16 mouse cellular contexts compared by ENCODE assay signal in the genomic region with DNA sequence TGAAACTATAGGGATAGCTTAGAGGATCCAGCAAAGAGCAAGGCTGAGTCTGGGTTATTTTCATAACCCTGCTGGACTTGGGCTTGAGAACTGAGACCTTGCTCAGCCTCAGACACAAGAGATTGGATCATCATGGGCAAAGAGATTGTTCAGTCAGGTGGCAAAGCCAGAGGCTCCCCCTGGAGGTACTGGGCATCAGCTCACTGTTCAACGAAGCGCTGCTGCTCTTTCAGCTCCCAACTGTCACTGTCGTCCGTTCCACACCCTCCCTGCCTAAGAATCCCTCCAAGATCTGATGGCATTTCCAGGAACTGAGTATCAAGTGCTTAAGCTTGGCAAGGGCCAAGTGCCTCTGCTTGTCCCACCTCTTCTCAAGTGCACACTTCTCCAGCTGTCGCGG. TPM values are rescaled to one million over a fixed set of nuclear protein-coding genes. Genes with fewer than 3 reads are reported as not detected.
A peak's percentile ranks its signal among the peaks of the same experiment; 100 is the strongest.
DNase-seq lines count a peak whose midpoint lies in the region; ATAC-seq and TF ChIP-seq lines count a peak whose summit lies in the region.
"Had no signal": no experiment of that assay in that cellular context is flagged by ENCODE, and none has a peak within 500 bp of the region (broad histone marks: within the 10 kb centered on the region; RNA-seq: fewer than 3 reads in every experiment).

No protein-coding gene starts in this region.

- DNase-seq in cerebellum, postnatal 14 days: peak; percentile 49 to 59
- no peak for DNase-seq in cerebellum, adult 9-10 months
- peak; percentile 41 for DNase-seq in kidney, adult 9 months
- no peak for DNase-seq in midbrain, postnatal 0 days (ENCODE audit: low spot score)
- no peak for DNase-seq in midbrain, embryonic 11.5 days (ENCODE audit: low spot score, missing footprints)
- DNase-seq in retina, postnatal 1 day: peak; percentile 40
- DNase-seq in spleen, postnatal 10 days (ENCODE audit: low spot score in 2 of 2): no peak
- DNase-seq: adrenal gland, adult 8-10 months; B cell, adult 2 months; right cerebral cortex, adult 18-20 months had no signal

- 50% methylated on average over 6 of the region's 6 CpGs for WGBS in kidney, embryonic 14.5 days
- WGBS in midbrain, postnatal 0 days: 53% methylated on average over 6 of the region's 6 CpGs
- 52% methylated on average over 6 of the region's 6 CpGs for WGBS in midbrain, embryonic 11.5 days

- H3K36me3 ChIP-seq in kidney, embryonic 14.5 days (ENCODE audit: control insufficient read depth, insufficient read depth, low read length): no peaks in the 10 kb centered on the region
- H3K36me3 ChIP-seq in midbrain, postnatal 0 days (ENCODE audit: insufficient read depth, low read length): no peaks in the 10 kb centered on the region
- H3K36me3 ChIP-seq in midbrain, embryonic 11.5 days (ENCODE audit: control insufficient read depth, insufficient read depth, low read length): no peaks in the 10 kb centered on the region
- H3K36me3 ChIP-seq: midbrain, embryonic 10.5 days had no signal

- H3K9me3 ChIP-seq in kidney, embryonic 14.5 days (ENCODE audit: control insufficient read depth, low read length): no peaks in the 10 kb centered on the region
- no peaks in the 10 kb centered on the region for H3K9me3 ChIP-seq in midbrain, postnatal 0 days (ENCODE audit: low read length)
- H3K9me3 ChIP-seq in midbrain, embryonic 11.5 days (ENCODE audit: control insufficient read depth, low read length): no peaks in the 10 kb centered on the region
- H3K9me3 ChIP-seq: midbrain, embryonic 10.5 days had no signal

- peak; percentile 12; the same call in 1 of the 2 replicates for TF ChIP-seq CTCF in midbrain, postnatal 0 days (IDR thresholded peaks at IDR 0.05)

- no peak overlapping the region for H3K9ac ChIP-seq in kidney, embryonic 14.5 days (ENCODE audit: low read depth, low read length)
- H3K9ac ChIP-seq in midbrain, postnatal 0 days (replicated peaks; ENCODE audit: low read length, poor library complexity, severe bottlenecking): no peak overlapping the region
- H3K9ac ChIP-seq in midbrain, embryonic 11.5 days (ENCODE audit: low read length): no peak overlapping the region

- no peaks in the 10 kb centered on the region for H3K4me1 ChIP-seq in kidney, embryonic 14.5 days (ENCODE audit: control insufficient read depth, insufficient read depth, low read length)
- no peaks in the 10 kb centered on the region for H3K4me1 ChIP-seq in midbrain, postnatal 0 days (ENCODE audit: insufficient read depth, low read length)
- H3K4me1 ChIP-seq in midbrain, embryonic 11.5 days (ENCODE audit: control insufficient read depth, insufficient read depth, low read length): no peaks in the 10 kb centered on the region
- H3K4me1 ChIP-seq: midbrain, embryonic 10.5 days had no signal

- H3K27ac ChIP-seq in kidney, embryonic 14.5 days (ENCODE audit: low read depth, low read length): no peak overlapping the region
- no peak overlapping the region for H3K27ac ChIP-seq in midbrain, postnatal 0 days (ENCODE audit: low read depth, low read length)
- H3K27ac ChIP-seq in midbrain, embryonic 11.5 days (ENCODE audit: low read depth, low read length): no peak overlapping the region
- H3K27ac ChIP-seq: midbrain, embryonic 10.5 days had no signal

- H3K4me2 ChIP-seq in kidney, embryonic 14.5 days (replicated peaks; ENCODE audit: low read depth, low read length): no peak overlapping the region
- no peak overlapping the region for H3K4me2 ChIP-seq in midbrain, postnatal 0 days (ENCODE audit: low read depth, low read length, poor library complexity, severe bottlenecking)
- H3K4me2 ChIP-seq in midbrain, embryonic 11.5 days: no peak overlapping the region

- no peak for ATAC-seq in kidney, embryonic 14.5 days (ENCODE audit: low FRiP score, low TSS enrichment)
- no peak for ATAC-seq in midbrain, postnatal 0 days (ENCODE audit: low FRiP score)
- no peak for ATAC-seq in midbrain, embryonic 11.5 days (ENCODE audit: low FRiP score)
- ATAC-seq: inflammation-experienced regulatory T-cells, adult 6 months had no signal

- no peak overlapping the region for H3K4me3 ChIP-seq in kidney, embryonic 14.5 days (ENCODE audit: low read length)
- no peak overlapping the region for H3K4me3 ChIP-seq in midbrain, postnatal 0 days (ENCODE audit: low read depth, low read length)
- no peak overlapping the region for H3K4me3 ChIP-seq in midbrain, embryonic 11.5 days (ENCODE audit: low read depth, low read length)
- H3K4me3 ChIP-seq: midbrain, embryonic 10.5 days had no signal

- H3K27me3 ChIP-seq in kidney, embryonic 14.5 days (ENCODE audit: control insufficient read depth, insufficient read depth, low read length): no peaks in the 10 kb centered on the region
- H3K27me3 ChIP-seq in midbrain, postnatal 0 days (ENCODE audit: insufficient read depth, low read length): no peaks in the 10 kb centered on the region
- H3K27me3 ChIP-seq in midbrain, embryonic 11.5 days (ENCODE audit: control insufficient read depth, insufficient read depth, low read length): no peaks in the 10 kb centered on the region

RNA-seq across cellular contexts. Expression of a gene that starts 7.2 kb away (rescaled TPM):
- not detected in 2 replicates for polyA plus RNA-seq in kidney, embryonic 14.5 days (2014; fragmentation: Nextera tagmentation; extraction: Ambion mirVana)
- total RNA-seq in midbrain, postnatal 0 days (2014; rRNA removed): not detected in 2 replicates
- polyA plus RNA-seq in midbrain, postnatal 0 days (2015; fragmentation: Nextera tagmentation; extraction: Ambion mirVana): not detected in 2 replicates
- polyA plus RNA-seq in midbrain, embryonic 11.5 days (2014; fragmentation: Nextera tagmentation; extraction: Ambion mirVana): 0.08 TPM in 1 of 2 replicates, not detected in the other
- total RNA-seq: adrenal gland, adult 8-10 months; heart, postnatal 14 days; layer of hippocampus, postnatal 25 days had no signal
- polyA plus RNA-seq: inflammation-experienced regulatory T-cells, adult 6 months; stomach, embryonic 14.5 days had no signal

RNA-seq across cellular contexts. Expression of a gene that starts 20.3 kb away (rescaled TPM):
- polyA plus RNA-seq in kidney, embryonic 14.5 days (2014; fragmentation: Nextera tagmentation; extraction: Ambion mirVana): not detected in 2 replicates
- total RNA-seq in midbrain, postnatal 0 days (2014; rRNA removed): not detected in 2 replicates
- polyA plus RNA-seq in midbrain, postnatal 0 days (2015; fragmentation: Nextera tagmentation; extraction: Ambion mirVana): not detected in 2 replicates
- polyA plus RNA-seq in midbrain, embryonic 11.5 days (2014; fragmentation: Nextera tagmentation; extraction: Ambion mirVana): not detected in 2 replicates
- total RNA-seq: adrenal gland, adult 8-10 months; heart, postnatal 14 days; layer of hippocampus, postnatal 25 days had no signal
- polyA plus RNA-seq: inflammation-experienced regulatory T-cells, adult 6 months; midbrain, embryonic 10.5 days; stomach, embryonic 14.5 days had no signal

RNA-seq across cellular contexts. Expression of a gene that starts 21.3 kb away (rescaled TPM):
- polyA plus RNA-seq in kidney, embryonic 14.5 days (2014; fragmentation: Nextera tagmentation; extraction: Ambion mirVana): not detected in 2 replicates
- 0.33 and 0.66 TPM in 2 replicates for total RNA-seq in midbrain, postnatal 0 days (2014; rRNA removed)
- 1.1 and 1.5 TPM in 2 replicates for polyA plus RNA-seq in midbrain, postnatal 0 days (2015; fragmentation: Nextera tagmentation; extraction: Ambion mirVana)
- polyA plus RNA-seq in midbrain, embryonic 11.5 days (2014; fragmentation: Nextera tagmentation; extraction: Ambion mirVana): 0.12 TPM in 1 of 2 replicates, not detected in the other
- total RNA-seq: adrenal gland, adult 8-10 months had no signal
- polyA plus RNA-seq: inflammation-experienced regulatory T-cells, adult 6 months; stomach, embryonic 14.5 days had no signal

RNA-seq across cellular contexts. Expression of a gene that starts 57.7 kb away (rescaled TPM):
- 0.22 and 0.26 TPM in 2 replicates for polyA plus RNA-seq in kidney, embryonic 14.5 days (2014; fragmentation: Nextera tagmentation; extraction: Ambion mirVana)
- total RNA-seq in midbrain, postnatal 0 days (2014; rRNA removed): not detected in 2 replicates
- polyA plus RNA-seq in midbrain, postnatal 0 days (2015; fragmentation: Nextera tagmentation; extraction: Ambion mirVana): not detected in 2 replicates
- polyA plus RNA-seq in midbrain, embryonic 11.5 days (2014; fragmentation: Nextera tagmentation; extraction: Ambion mirVana): not detected in 2 replicates
- total RNA-seq: heart, postnatal 14 days; layer of hippocampus, postnatal 25 days had no signal
- polyA plus RNA-seq: inflammation-experienced regulatory T-cells, adult 6 months; midbrain, embryonic 10.5 days; stomach, embryonic 14.5 days had no signal

Comparison
In these comparisons a context has a peak if more than half of its experiments do, and no peak if none do; other contexts are left out.
1. DNase-seq: peak in cerebellum, postnatal 14 days (2 of 2), kidney, adult 9 months (single experiment) and retina, postnatal 1 day (single experiment); none in cerebellum, adult 9-10 months (single experiment), midbrain, postnatal 0 days (single experiment), midbrain, embryonic 11.5 days (single experiment) and spleen, postnatal 10 days (0 of 2).